Mouse (Mus musculus): ENCODE measurements around the gene Ntpcr.

DNA sequence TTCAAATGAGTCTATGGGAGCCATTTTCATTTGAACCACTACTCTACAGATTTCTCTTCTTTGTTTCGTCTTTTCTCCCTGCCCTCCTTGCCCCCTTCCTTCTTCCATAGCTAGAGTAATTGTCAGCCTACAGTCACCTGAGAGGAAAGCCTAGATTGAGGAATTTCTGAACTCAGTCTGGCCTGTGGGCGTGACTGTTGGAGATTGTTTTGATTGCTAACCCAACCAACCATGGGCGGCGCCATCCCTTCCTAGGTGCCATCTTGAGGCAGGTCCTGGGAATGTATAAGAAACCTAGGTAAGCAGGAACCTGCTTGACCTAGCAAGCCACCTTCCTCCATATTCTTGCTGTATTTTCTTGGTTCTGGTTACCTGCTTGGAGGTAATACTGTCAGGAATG is 3.6 kb upstream of the Ntpcr start:
- TF ChIP-seq POU5F1 (IDR thresholded peaks at IDR 0.05; ENCODE audit: borderline replicate concordance, low read length) (no peak), CTCF (conservative IDR thresholded peaks at IDR 0.05; ENCODE audit: low read length) (no peak)

Data from E14TG2a.4 (cell line).